Mouse (Mus musculus) cerebellum, adult 2 months (tissue): ENCODE measurements around the gene Ninj2.

Experiments
- CTCF ChIP-seq: fragments of 200-500 bp; IDR thresholded peaks from 2 replicates; pipeline ENCODE4 v1.5.1; 2011; ENCODE audit warnings: low read depth, mild to moderate bottlenecking, control low read depth, low read length, moderate library complexity, borderline replicate concordance; ENCODE audit not compliant: insufficient read depth
- POLR2A ChIP-seq: fragments of 200-500 bp; IDR thresholded peaks from 2 replicates; pipeline ENCODE4 v1.6.1; 2011; ENCODE audit warnings: low read length, control low read depth, borderline replicate concordance; ENCODE audit not compliant: insufficient read depth

DNA sequence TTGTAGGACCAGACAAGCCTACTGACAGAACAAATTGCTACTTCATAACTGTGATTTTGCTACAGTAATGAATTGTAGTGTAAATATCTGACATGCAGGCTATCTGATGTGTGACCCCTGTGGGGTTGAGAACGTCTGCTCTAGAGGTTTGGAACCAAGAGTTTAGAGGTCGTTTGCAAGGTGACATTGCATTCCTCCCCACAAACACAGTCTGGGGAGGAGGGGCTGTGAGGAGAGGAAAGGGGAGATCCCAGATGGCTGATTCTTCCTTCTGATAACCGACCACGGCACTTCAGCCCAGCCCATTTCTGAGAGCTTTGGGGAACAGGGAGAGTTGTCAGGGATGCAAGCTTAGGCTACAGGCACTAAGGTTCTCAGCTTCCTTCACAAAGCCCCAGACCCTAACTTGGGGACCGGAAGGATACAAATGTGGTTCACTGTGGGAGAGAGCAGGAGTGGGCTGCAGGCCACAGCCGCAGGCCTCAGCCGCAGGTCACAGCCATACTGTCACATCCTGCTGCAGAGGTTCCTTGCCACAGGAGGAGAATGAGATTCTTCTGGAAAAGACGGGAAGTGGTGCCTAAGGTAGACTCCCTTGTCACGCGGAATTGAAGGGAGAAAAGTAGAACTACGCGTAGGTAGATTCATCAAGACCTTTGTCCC, 56.4 kb downstream of the Ninj2 start:
- no peak for TF ChIP-seq POLR2A
- TF ChIP-seq CTCF, result no peak
